Mouse (Mus musculus): ENCODE measurements around the gene Ofd1. TPM values are rescaled to one million over a fixed set of nuclear protein-coding genes. Genes with fewer than 3 reads are reported as not detected.

Ofd1 gene
- polyA plus RNA-seq (2015; fragmentation: Nextera tagmentation; extraction: Ambion mirVana): 4.4 TPM in 2 replicates

GRCm38 (mm10) chrX:166440616-166441063 lies at the start of gene Ofd1:
Gene Ofd1, minus strand, starts transcription at chrX:166440704.

GRCm38 (mm10) chrX:166479365-166479983 lies 39.0 kb upstream of the Ofd1 start, which contains the start of gene Rab9:
Gene Rab9, minus strand, starts transcription at chrX:166479867.

GRCm38 (mm10) chrX:166440036-166440615 lies 378 bp downstream of the Ofd1 start, which contains the start of gene Trappc2:
Gene Trappc2, plus strand, starts transcription at chrX:166440574.

Other genes with a start within 250 kb of the Ofd1 start
- 11.0 and 14.6 TPM in 2 replicates for gene Gpm6b, start 201.8 kb downstream of the Ofd1 start, polyA plus RNA-seq (2015; fragmentation: Nextera tagmentation; extraction: Ambion mirVana)
- gene Trappc2, start 130 bp downstream of the Ofd1 start, polyA plus RNA-seq (2015; fragmentation: Nextera tagmentation; extraction: Ambion mirVana): 34.1 and 34.4 TPM in 2 replicates
- gene Rab9, start 39.2 kb upstream of the Ofd1 start, polyA plus RNA-seq (2015; fragmentation: Nextera tagmentation; extraction: Ambion mirVana): 36.0 and 36.8 TPM in 2 replicates
- 5.0 and 6.7 TPM in 2 replicates for gene Tceanc, start 77.9 kb upstream of the Ofd1 start, polyA plus RNA-seq (2015; fragmentation: Nextera tagmentation; extraction: Ambion mirVana)
- gene Egfl6, start 145.0 kb upstream of the Ofd1 start, polyA plus RNA-seq (2015; fragmentation: Nextera tagmentation; extraction: Ambion mirVana): 10.7 and 11.4 TPM in 2 replicates